Mouse (Mus musculus): ENCODE results near the gene Acvrl1.
A peak's percentile ranks its signal among the peaks of the same experiment; 100 is the strongest.

Acvrl1 gene

DNA sequence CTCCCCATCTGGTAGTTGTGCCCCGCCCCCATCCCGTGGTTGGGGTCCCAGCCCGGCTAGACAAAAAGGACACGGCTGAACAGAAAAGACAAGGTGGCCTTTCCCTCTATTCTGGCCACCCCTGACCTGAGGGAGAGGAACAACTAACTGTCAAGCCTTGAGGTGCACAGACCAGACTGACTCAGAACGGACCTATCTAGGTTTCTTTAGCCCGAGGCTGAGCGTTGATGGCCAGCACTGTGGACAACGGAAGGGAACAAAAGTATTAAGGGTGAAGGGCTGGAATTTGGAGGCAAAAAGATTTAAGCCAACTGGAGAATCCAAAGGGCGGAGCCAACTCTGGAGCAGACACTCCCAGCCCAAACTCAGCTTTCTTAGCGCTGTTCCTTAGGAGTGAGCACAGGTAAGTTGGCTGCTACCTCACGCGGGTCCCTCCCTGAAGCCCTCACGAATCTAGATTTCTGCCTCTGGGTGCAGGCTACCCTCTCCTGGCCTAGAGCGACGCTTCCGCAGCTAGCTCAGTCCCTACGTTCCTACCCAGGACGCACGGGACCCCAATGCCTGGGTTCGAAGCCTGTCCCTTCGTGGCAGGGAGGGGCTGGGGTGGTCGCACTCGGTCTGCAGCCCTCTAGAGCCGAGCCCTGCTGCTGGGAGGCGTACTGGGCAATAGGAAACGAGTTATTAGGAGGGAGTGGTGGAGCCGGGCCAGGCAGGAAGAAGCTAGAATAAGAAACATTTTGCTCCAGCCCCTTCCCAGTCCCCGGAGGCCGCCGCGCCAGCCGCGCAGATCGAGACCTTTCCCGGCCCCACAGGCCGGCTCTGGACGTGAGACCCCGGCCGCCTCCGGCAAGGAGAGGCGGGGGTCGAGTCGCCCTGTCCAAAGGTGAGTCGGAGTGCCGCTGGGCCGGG, at the start of gene Acvrl1:
Gene Acvrl1, plus strand, starts transcription at position 342 of the 909 bp plus-strand sequence.
- DNase-seq: peak; percentile 84

- peak; percentile 96 for DNase-seq
These were observed 49.6 kb upstream of the Acvrl1 start for GRCm38 (mm10) chr15:101078731-101079156.

GRCm38 (mm10) chr15:101080031-101080520, 48.2 kb upstream of the Acvrl1 start:
- DNase-seq: no peak

GRCm38 (mm10) chr15:101081035-101081548, 47.2 kb upstream of the Acvrl1 start:
- DNase-seq: no peak

- DNase-seq: no peak
These were observed 46.1 kb upstream of the Acvrl1 start for GRCm38 (mm10) chr15:101082236-101082635.

DNA sequence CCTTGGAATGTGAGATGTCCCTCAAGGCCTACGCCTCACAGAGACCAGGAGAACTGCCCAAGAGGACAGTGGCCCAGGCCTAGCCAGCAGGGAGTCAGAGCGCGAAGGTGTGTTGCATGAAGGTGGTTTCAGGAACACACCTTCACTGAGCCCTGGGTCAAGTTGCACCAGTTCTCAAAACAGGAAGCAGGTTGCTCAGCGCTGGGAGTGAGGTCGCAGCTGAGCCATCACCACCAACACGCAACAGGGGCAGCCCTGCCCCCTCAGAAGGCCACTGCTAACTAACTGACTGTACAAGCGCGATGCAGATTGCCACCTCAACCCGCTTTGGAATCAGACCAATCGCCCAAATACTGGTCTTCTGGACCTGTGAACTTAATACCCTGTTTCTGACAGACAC, 43.8 kb upstream of the Acvrl1 start:
- no peak for DNase-seq

GRCm38 (mm10) chr15:101086451-101086850, 41.9 kb upstream of the Acvrl1 start:
- no peak for DNase-seq

- peak; percentile 63 for DNase-seq
These were observed 41.4 kb upstream of the Acvrl1 start for GRCm38 (mm10) chr15:101086956-101087355.

DNA sequence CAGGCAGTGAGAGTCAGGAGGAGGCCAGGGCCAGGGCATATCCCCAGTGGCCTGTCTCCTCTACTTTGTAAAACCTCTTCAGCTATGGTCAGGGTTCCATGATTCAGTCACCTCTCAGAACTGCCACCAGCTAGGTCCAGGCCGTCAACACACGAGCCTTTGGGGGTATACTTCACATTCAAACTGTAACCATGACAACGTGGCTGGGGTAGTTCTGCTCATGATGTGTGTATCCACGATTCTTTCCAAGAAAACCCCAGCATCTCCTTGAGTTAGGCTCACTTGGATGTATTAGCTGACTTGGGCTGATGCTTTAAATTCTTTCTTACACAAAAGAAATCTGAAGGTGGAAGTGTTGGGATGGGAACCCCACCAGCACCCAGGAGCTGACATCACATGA, 40.0 kb upstream of the Acvrl1 start:
- DNase-seq: no peak

GRCm38 (mm10) chr15:101091551-101091950, 36.8 kb upstream of the Acvrl1 start:
- no peak for DNase-seq

DNA sequence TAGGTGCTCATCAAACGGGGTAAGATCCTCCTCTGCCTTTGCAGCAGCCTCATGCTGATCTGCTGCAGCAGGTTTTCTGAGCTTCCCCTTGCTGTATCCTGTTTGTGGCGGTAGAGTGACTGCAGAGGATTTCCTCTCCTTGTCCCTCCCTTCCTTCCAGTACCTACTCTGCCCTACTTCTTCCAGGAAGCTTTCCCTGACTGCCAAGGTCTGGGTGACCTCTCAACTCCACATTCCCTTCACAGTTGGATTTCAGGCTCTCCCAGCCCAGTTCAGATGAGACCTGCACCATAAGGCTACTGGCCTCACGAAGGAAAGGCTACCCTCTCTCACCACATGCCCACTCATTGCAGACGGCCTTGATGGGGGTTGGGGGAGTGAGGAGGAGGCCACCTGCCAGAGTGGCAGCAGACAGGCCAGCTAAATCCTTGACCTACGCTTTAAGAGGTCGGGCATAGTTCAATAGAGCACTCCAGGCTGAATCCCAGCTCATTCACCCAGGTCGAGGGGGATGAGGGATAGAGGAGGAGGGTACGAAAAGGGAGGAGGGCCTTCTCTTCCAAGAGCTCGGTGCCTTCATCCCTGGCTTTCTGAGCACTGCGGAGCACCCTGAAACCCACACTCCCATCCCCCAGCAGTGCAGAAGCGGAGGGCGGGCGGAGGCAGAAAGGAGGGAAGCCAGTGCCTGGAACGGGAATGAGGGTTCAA, 36.0 kb upstream of the Acvrl1 start:
- DNase-seq: peak; percentile 52

GRCm38 (mm10) chr15:101092829-101093648, 35.3 kb upstream of the Acvrl1 start:
- peak; percentile 84 for DNase-seq

DNA sequence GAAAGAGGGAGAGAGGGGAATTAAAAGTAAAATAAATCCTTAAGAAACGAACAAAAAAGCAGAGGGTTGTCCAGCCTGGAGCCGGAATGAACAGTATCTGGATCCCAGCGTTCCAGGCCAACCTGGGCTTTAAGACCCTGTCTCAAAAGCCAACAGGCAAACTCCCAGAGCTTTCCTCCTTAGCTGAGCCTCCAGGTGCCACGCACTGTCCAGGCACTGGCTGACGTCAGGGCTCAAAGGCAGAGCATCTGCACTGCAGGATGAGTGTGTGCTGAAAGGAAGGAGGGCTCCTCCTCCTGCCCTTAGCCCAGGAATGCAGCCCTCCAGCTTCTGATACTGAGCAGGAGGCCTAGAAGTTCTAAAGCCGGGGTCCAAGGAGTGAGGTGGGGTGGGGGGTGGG, 34.3 kb upstream of the Acvrl1 start:
- DNase-seq: no peak

- no peak for DNase-seq
These were observed 33.3 kb upstream of the Acvrl1 start for GRCm38 (mm10) chr15:101094979-101095378.

- no peak for DNase-seq
These were observed 32.9 kb upstream of the Acvrl1 start for GRCm38 (mm10) chr15:101095392-101095791.

- DNase-seq: peak; percentile 71
These were observed 30.2 kb upstream of the Acvrl1 start for GRCm38 (mm10) chr15:101097985-101098651.

GRCm38 (mm10) chr15:101100996-101101395, 27.3 kb upstream of the Acvrl1 start:
- no peak for DNase-seq

DNA sequence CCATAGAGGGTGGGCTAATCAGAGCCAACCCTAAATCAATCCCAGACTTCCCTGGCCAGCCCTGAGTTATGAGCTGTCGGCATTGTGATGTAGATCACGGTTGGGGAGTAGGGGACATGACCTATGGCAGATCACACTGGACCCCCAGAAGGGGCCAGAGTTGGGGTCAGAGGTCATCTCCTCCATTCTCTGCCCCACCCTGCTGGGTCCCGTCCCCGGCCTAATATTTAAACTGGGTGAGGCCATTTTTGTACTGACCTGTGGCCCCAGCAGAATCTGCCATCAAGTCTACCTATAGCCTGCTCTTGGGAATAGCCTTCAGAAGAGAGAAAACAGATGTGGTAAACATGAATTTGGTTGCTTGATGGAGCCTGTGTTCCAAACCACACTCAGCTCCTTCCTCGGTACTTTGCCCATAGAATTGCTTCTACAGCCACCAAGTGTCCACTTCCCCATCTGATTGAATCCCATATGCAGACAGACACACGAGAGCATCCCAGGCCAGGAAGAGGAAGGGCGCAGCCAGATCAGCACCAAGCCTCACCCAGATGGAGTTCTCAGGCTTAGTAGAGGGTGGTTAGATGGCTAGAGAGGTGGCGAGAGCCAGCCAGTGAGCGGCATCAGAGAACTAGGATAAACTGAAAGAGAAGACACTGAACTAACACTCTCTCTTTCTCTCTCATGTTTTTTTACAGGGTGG, 24.6 kb upstream of the Acvrl1 start:
- no peak for DNase-seq

- DNase-seq: peak; percentile 91
These were observed 22.8 kb upstream of the Acvrl1 start for GRCm38 (mm10) chr15:101105496-101105994.

DNA sequence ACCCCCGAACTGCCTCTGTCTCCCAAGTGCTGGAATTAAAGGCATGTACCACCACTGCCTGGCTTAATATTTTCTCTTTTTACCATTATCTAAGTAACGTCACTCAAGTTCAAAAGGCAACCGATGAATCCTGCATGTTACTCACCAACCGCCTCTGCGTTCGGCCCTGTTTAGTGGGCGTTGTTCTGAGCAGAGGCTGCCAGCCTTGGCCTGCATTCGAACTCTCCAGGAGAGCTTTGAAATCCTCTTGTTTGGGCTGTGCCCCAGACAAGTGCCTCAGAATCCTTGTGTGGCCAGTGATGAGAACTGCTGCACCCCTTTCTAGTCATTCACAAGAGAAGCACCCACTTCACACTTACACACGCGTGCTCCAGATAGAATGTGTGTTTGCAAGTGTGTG, 22.3 kb upstream of the Acvrl1 start:
- DNase-seq: no peak

Data from kidney, postnatal 10 days (tissue).